25 mouse cellular contexts compared by ENCODE assay signal in the genomic region with DNA sequence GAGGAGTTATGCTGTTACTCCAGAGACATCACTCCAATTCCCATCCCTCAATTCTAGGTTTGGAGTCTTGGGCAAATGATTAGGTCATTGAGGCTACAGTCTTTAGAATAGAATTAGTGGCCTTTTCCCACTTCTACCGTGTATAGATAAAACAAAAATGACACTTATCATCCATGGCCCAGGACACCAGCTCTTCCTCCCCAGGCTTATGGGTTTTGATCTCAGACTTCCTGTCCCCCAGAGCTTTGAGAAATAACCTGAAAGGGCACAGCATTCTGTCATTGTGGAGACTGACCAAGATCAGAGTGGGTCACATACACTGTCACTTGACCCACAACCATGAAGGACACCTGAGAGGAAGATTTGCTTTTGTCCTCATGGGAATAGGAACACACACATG.
"Had no signal": no experiment of that assay in that cellular context is flagged by ENCODE, and none has a peak within 500 bp of the region (broad histone marks: within the 10 kb centered on the region; RNA-seq: fewer than 3 reads in every experiment).

No protein-coding gene starts in this region.

- H3K9ac ChIP-seq: heart, embryonic 13.5 days; heart, embryonic 15.5 days; hindbrain, embryonic 12.5 days; hindbrain, embryonic 14.5 days; limb, embryonic 12.5 days; liver, embryonic 12.5 days; liver, embryonic 14.5 days had no signal

- DNase-seq: gastrocnemius, adult 2 months; gastrocnemius, postnatal 10 days; gastrocnemius, postnatal 25 days; heart, adult 18-20 months; heart, postnatal 14 days; heart, postnatal 4 days; kidney, adult 18-20 months; kidney, adult 8-10 months; kidney, postnatal 10 days; kidney, postnatal 25 days; kidney, postnatal 4 days had no signal

- H3K4me1 ChIP-seq: heart, embryonic 10.5 days; heart, embryonic 13.5 days; heart, embryonic 15.5 days; hindbrain, embryonic 10.5 days; liver, embryonic 12.5 days had no signal

- H3K4me3 ChIP-seq: gastrocnemius, adult 2 months; heart, embryonic 10.5 days; heart, embryonic 13.5 days; heart, embryonic 15.5 days; hindbrain, embryonic 10.5 days; hindbrain, embryonic 12.5 days; layer of hippocampus, adult 2 months; left cerebral cortex, adult 2 months; limb, embryonic 10.5 days; limb, embryonic 12.5 days; liver, embryonic 12.5 days had no signal

- H3K9me3 ChIP-seq: heart, embryonic 10.5 days; heart, embryonic 13.5 days; heart, embryonic 15.5 days; hindbrain, embryonic 10.5 days; hindbrain, embryonic 12.5 days; limb, embryonic 10.5 days; limb, embryonic 12.5 days; liver, embryonic 12.5 days had no signal

- H3K27ac ChIP-seq: gastrocnemius, adult 2 months; heart, embryonic 10.5 days; heart, embryonic 13.5 days; heart, embryonic 15.5 days; hindbrain, embryonic 10.5 days; hindbrain, embryonic 12.5 days; hindbrain, embryonic 14.5 days; layer of hippocampus, adult 2 months; left cerebral cortex, adult 2 months; limb, embryonic 10.5 days; limb, embryonic 12.5 days; liver, embryonic 12.5 days; liver, embryonic 14.5 days had no signal

- ATAC-seq: hindbrain, embryonic 16.5 days; intestine, embryonic 16.5 days; liver, embryonic 12.5 days had no signal

- H3K4me2 ChIP-seq: heart, embryonic 13.5 days; heart, embryonic 15.5 days; hindbrain, embryonic 12.5 days; hindbrain, embryonic 14.5 days; limb, embryonic 12.5 days; liver, embryonic 12.5 days had no signal

- H3K27me3 ChIP-seq: heart, embryonic 13.5 days; heart, embryonic 15.5 days; hindbrain, embryonic 12.5 days; limb, embryonic 12.5 days; liver, embryonic 12.5 days had no signal

- H3K36me3 ChIP-seq: heart, embryonic 10.5 days; heart, embryonic 13.5 days; heart, embryonic 15.5 days; hindbrain, embryonic 10.5 days; hindbrain, embryonic 12.5 days; limb, embryonic 10.5 days; limb, embryonic 12.5 days; liver, embryonic 12.5 days had no signal
